Mouse (Mus musculus): ENCODE results near the gene Olfr1393. TPM values are rescaled to one million over a fixed set of nuclear protein-coding genes. Genes with fewer than 3 reads are reported as not detected.

Gene Olfr1393
- 0.41 TPM for polyA plus RNA-seq (2014; fragmentation: Illumina TruSeq; extraction: RNeasy Lipid Tissue Mini Kit (QIAGEN cat#74804); ENCODE audit: low replicate concordance)

GRCm38 (mm10) chr11:49278222-49278621 lies at the start of gene Olfr1393:
TSS of gene Olfr1393 (plus strand) at chr11:49278304.

GRCm38 (mm10) chr11:49243727-49244594 lies 34.1 kb upstream of the Olfr1393 start, which contains the start of gene Mgat1:
TSS of gene Mgat1 (plus strand) at chr11:49244191.

GRCm38 (mm10) chr11:49284982-49285381 lies 6.9 kb downstream of the Olfr1393 start, which contains the start of gene Olfr1392:
TSS of gene Olfr1392 (plus strand) at chr11:49285282.

GRCm38 (mm10) chr11:49304441-49304840 lies 26.3 kb downstream of the Olfr1393 start, which contains the start of gene Olfr10:
TSS of gene Olfr10 (plus strand) at chr11:49304741.

GRCm38 (mm10) chr11:49322442-49322841 lies 44.3 kb downstream of the Olfr1393 start, which contains the start of gene Olfr1391:
TSS of gene Olfr1391 (plus strand) at chr11:49322742.

Other genes starting within 250 kb of the Olfr1393 start
- 18.7 TPM for gene 9930111J21Rik2, start 227.1 kb upstream of the Olfr1393 start, polyA plus RNA-seq (2014; fragmentation: Illumina TruSeq; extraction: RNeasy Lipid Tissue Mini Kit (QIAGEN cat#74804); ENCODE audit: low replicate concordance)
- gene Tgtp2, start 214.1 kb upstream of the Olfr1393 start, polyA plus RNA-seq (2014; fragmentation: Illumina TruSeq; extraction: RNeasy Lipid Tissue Mini Kit (QIAGEN cat#74804); ENCODE audit: low replicate concordance), result 22.2 TPM
- 66.3 TPM for gene Ifi47, start 201.7 kb upstream of the Olfr1393 start, polyA plus RNA-seq (2014; fragmentation: Illumina TruSeq; extraction: RNeasy Lipid Tissue Mini Kit (QIAGEN cat#74804); ENCODE audit: low replicate concordance)
- gene Olfr1396, start 163.4 kb upstream of the Olfr1393 start, polyA plus RNA-seq (2014; fragmentation: Illumina TruSeq; extraction: RNeasy Lipid Tissue Mini Kit (QIAGEN cat#74804); ENCODE audit: low replicate concordance), result not detected
- not detected for gene Olfr1395, start 136.0 kb upstream of the Olfr1393 start, polyA plus RNA-seq (2014; fragmentation: Illumina TruSeq; extraction: RNeasy Lipid Tissue Mini Kit (QIAGEN cat#74804); ENCODE audit: low replicate concordance)
- not detected for gene Olfr1394, start 123.9 kb upstream of the Olfr1393 start, polyA plus RNA-seq (2014; fragmentation: Illumina TruSeq; extraction: RNeasy Lipid Tissue Mini Kit (QIAGEN cat#74804); ENCODE audit: low replicate concordance)
- gene Btnl9, start 91.1 kb upstream of the Olfr1393 start, polyA plus RNA-seq (2014; fragmentation: Illumina TruSeq; extraction: RNeasy Lipid Tissue Mini Kit (QIAGEN cat#74804); ENCODE audit: low replicate concordance), result 0.93 TPM
- gene Zfp62, start 75.0 kb upstream of the Olfr1393 start, polyA plus RNA-seq (2014; fragmentation: Illumina TruSeq; extraction: RNeasy Lipid Tissue Mini Kit (QIAGEN cat#74804); ENCODE audit: low replicate concordance), result 81.1 TPM
- gene Mgat1, start 34.1 kb upstream of the Olfr1393 start, polyA plus RNA-seq (2014; fragmentation: Illumina TruSeq; extraction: RNeasy Lipid Tissue Mini Kit (QIAGEN cat#74804); ENCODE audit: low replicate concordance), result 21.1 TPM
- gene Olfr1392, start 7.0 kb downstream of the Olfr1393 start, polyA plus RNA-seq (2014; fragmentation: Illumina TruSeq; extraction: RNeasy Lipid Tissue Mini Kit (QIAGEN cat#74804); ENCODE audit: low replicate concordance), result 0.48 TPM
- gene Olfr10, start 26.4 kb downstream of the Olfr1393 start, polyA plus RNA-seq (2014; fragmentation: Illumina TruSeq; extraction: RNeasy Lipid Tissue Mini Kit (QIAGEN cat#74804); ENCODE audit: low replicate concordance), result not detected
- not detected for gene Olfr1391, start 44.4 kb downstream of the Olfr1393 start, polyA plus RNA-seq (2014; fragmentation: Illumina TruSeq; extraction: RNeasy Lipid Tissue Mini Kit (QIAGEN cat#74804); ENCODE audit: low replicate concordance)
- not detected for gene Olfr1390, start 56.9 kb downstream of the Olfr1393 start, polyA plus RNA-seq (2014; fragmentation: Illumina TruSeq; extraction: RNeasy Lipid Tissue Mini Kit (QIAGEN cat#74804); ENCODE audit: low replicate concordance)
- gene Olfr1389, start 144.8 kb downstream of the Olfr1393 start, polyA plus RNA-seq (2014; fragmentation: Illumina TruSeq; extraction: RNeasy Lipid Tissue Mini Kit (QIAGEN cat#74804); ENCODE audit: low replicate concordance), result not detected
- not detected for gene Olfr1388, start 158.3 kb downstream of the Olfr1393 start, polyA plus RNA-seq (2014; fragmentation: Illumina TruSeq; extraction: RNeasy Lipid Tissue Mini Kit (QIAGEN cat#74804); ENCODE audit: low replicate concordance)
- not detected for gene Olfr1387, start 177.0 kb downstream of the Olfr1393 start, polyA plus RNA-seq (2014; fragmentation: Illumina TruSeq; extraction: RNeasy Lipid Tissue Mini Kit (QIAGEN cat#74804); ENCODE audit: low replicate concordance)
- not detected for gene Olfr1386, start 186.7 kb downstream of the Olfr1393 start, polyA plus RNA-seq (2014; fragmentation: Illumina TruSeq; extraction: RNeasy Lipid Tissue Mini Kit (QIAGEN cat#74804); ENCODE audit: low replicate concordance)
- gene Olfr1385, start 210.8 kb downstream of the Olfr1393 start, polyA plus RNA-seq (2014; fragmentation: Illumina TruSeq; extraction: RNeasy Lipid Tissue Mini Kit (QIAGEN cat#74804); ENCODE audit: low replicate concordance), result not detected
- gene Olfr1384, start 228.4 kb downstream of the Olfr1393 start, polyA plus RNA-seq (2014; fragmentation: Illumina TruSeq; extraction: RNeasy Lipid Tissue Mini Kit (QIAGEN cat#74804); ENCODE audit: low replicate concordance), result not detected
- not detected for gene Olfr1383, start 241.3 kb downstream of the Olfr1393 start, polyA plus RNA-seq (2014; fragmentation: Illumina TruSeq; extraction: RNeasy Lipid Tissue Mini Kit (QIAGEN cat#74804); ENCODE audit: low replicate concordance)
- gene Olfr1382, start 249.9 kb downstream of the Olfr1393 start, polyA plus RNA-seq (2014; fragmentation: Illumina TruSeq; extraction: RNeasy Lipid Tissue Mini Kit (QIAGEN cat#74804); ENCODE audit: low replicate concordance), result not detected